Mouse (Mus musculus) heart, postnatal 0 days (tissue): ENCODE data around the gene Trak2. TPM values are rescaled to one million over a fixed set of nuclear protein-coding genes. Genes with fewer than 3 reads are reported as not detected.

ENCODE experiments used
- ATAC-seq: fragments of 200-750 bp; cut with Nextera tagmentation; 2 replicates; pipeline ENCODE4 v1.8.0; 2017; ENCODE audit warnings: low read depth, moderate number of reproducible peaks, moderate library complexity; ENCODE audit not compliant: insufficient read depth
- DNase-seq: peaks from one replicate; pipeline ENCODE4 v3.0.0-alpha.2; 2016; ENCODE audit warnings: low spot score
- H3K27ac ChIP-seq: fragments of 300-500 bp; sonication (generic); 2 replicates; pipeline ENCODE4 v1.5.1; 2014; ENCODE audit warnings: low read depth, mild to moderate bottlenecking
- H3K27me3 ChIP-seq: fragments of 300-500 bp; sonication (generic); 2 replicates; pipeline ENCODE4 v1.6.1; 2014; ENCODE audit warnings: low read length, mixed read lengths; ENCODE audit not compliant: control insufficient read depth, insufficient read depth
- H3K36me3 ChIP-seq: fragments of 300-500 bp; sonication (generic); replicated peaks from 2 replicates; pipeline ENCODE4 v1.6.1; 2014; ENCODE audit warnings: low read length, mixed read lengths; ENCODE audit not compliant: control insufficient read depth, insufficient read depth
- H3K4me1 ChIP-seq: fragments of 300-500 bp; sonication (generic); 2 replicates; pipeline ENCODE4 v1.6.1; 2014; ENCODE audit warnings: antibody characterized with exemption; ENCODE audit not compliant: control insufficient read depth, insufficient read depth
- H3K4me2 ChIP-seq: fragments of 300-500 bp; sonication (generic); 2 replicates; pipeline ENCODE4 v1.6.1; 2014; ENCODE audit warnings: low read depth, mild to moderate bottlenecking, low read length, moderate library complexity
- H3K4me3 ChIP-seq: fragments of 300-500 bp; sonication (generic); 2 replicates; pipeline ENCODE4 v1.5.1; 2014; ENCODE audit warnings: low read depth, low read length
- H3K9ac ChIP-seq: fragments of 300-500 bp; sonication (generic); replicated peaks from 2 replicates; pipeline ENCODE4 v1.6.1; 2014; ENCODE audit warnings: low read depth, low read length, mixed read lengths
- H3K9me3 ChIP-seq: fragments of 300-500 bp; sonication (generic); replicated peaks from 2 replicates; pipeline ENCODE4 v1.6.1; 2016; ENCODE audit warnings: low read length; ENCODE audit not compliant: control insufficient read depth
- CTCF ChIP-seq: IDR thresholded peaks from 2 replicates; pipeline ENCODE4 v1.5.1; 2016; ENCODE audit warnings: antibody characterized with exemption, control low read depth, low read depth
- EP300 ChIP-seq: IDR thresholded peaks from 2 replicates; pipeline ENCODE4 v1.6.1; 2016; ENCODE audit warnings: antibody characterized with exemption, low read depth
- WGBS: fragments of 180-500 bp; shearing (Covaris S2); extraction: QIAGEN DNeasy Blood & Tissue Kit; methylation state at CpG from one replicate; pipeline ENCODE4 v1.1.7; 2014; 5-methylcytosine and 5-hydroxymethylcytosine counted together
- polyA plus RNA-seq: library from polyadenylated mRNA; unstranded; fragments of >200 nt; fragmentation: Nextera tagmentation; extraction: Ambion mirVana; gene quantifications from 2 replicates; pipeline ENCODE4 v1.2.1, GENCODE M21; 2015
- total RNA-seq: library from RNA; depleted of rRNA; stranded (reverse); fragments of >200 nt; gene quantifications from 2 replicates; pipeline ENCODE4 v1.2.3, GENCODE M21; 2014; ENCODE audit warnings: low replicate concordance

Trak2 gene
- total and polyA plus RNA-seq, 2 experiments from 2014 or later, result 32.7 to 87.2 TPM

DNA sequence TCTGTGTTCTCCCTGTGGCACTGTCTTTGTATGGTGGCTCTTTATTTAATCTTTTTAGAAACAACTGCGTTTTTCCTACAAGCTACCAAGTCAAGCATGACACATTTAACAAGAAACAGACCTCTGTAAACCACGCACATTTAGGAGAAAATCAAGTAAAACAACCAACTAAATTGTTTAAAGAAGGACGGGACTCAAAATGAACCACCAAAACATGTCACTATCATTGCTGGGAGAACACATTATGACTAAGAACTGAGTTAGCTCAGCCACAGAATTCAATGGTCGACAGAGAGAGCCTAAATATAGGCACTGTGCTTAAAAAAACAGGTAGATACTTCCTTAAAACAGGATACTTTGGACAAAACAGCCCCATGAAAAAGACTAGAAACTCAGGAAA, 20.2 kb downstream of the Trak2 start:
- ATAC-seq, result no peak
- Histone ChIP-seq H3K36me3 (no peaks in the 10 kb centered on the region), H3K9ac (no peak overlapping the region), H3K4me2 (no peak overlapping the region), H3K27me3 (no peaks in the 10 kb centered on the region), H3K27ac (peak overlapping the region; percentile 89), H3K9me3 (no peaks in the 10 kb centered on the region), H3K4me3 (no peak overlapping the region), H3K4me1 (peaks cover 71% of the 10 kb centered on the region)
- WGBS, result 38% methylated on average over 4 of the region's 4 CpGs
- DNase-seq, result peak; percentile 5
- TF ChIP-seq CTCF (no peak), EP300 (no peak)

DNA sequence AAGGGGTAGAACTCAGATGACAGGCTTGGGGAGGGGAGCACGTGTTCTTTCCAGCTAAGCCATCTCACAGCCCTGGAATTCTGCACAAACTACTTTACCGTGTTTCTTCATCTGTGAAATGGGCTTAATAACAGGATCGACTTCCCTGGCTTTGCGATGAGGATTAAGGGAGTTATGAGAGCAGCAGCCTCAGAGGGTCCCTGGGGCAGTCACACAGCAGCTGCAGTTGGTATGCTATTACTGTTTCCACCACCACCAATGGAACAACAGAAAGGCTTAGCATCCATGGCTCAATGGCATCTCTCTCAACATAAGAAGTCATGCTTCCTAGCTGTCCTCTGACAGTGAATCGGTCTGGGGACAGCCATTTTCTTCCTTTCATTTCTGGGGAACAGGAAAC, 20.7 kb downstream of the Trak2 start:
- no peaks in the 10 kb centered on the region for H3K36me3 ChIP-seq
- H3K4me1 ChIP-seq, result peaks cover 67% of the 10 kb centered on the region
- no peak overlapping the region for H3K9ac ChIP-seq
- peak overlapping the region; percentile 89 for H3K27ac ChIP-seq
- ATAC-seq, result no peak
- H3K27me3 ChIP-seq, result no peaks in the 10 kb centered on the region
- 85% methylated on average over 5 of the region's 5 CpGs for WGBS
- TF ChIP-seq CTCF (no peak), EP300 (no peak)
- DNase-seq, result no peak
- no peak overlapping the region for H3K4me2 ChIP-seq
- no peak overlapping the region for H3K4me3 ChIP-seq
- H3K9me3 ChIP-seq, result no peaks in the 10 kb centered on the region

DNA sequence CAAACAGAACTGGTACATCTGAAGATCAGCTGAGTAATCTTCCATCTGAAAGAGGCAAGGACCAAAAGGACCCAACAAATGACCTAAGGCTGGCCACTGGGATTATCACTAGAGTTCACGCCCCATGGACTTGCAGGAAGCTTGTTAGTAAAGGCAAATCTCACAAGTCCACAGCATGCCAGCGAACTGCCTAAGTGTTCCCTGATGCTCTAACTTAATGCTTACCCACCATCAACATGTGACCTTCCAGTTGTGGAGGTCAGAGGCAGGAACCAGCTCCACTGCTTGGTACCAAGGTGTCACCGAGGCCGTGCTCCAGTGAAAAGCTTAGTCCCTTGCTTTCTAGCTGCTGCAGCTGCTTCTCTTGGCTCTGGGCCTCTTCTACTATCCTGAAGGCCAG, 21.4 kb downstream of the Trak2 start:
- H3K4me1 ChIP-seq, result peaks cover 64% of the 10 kb centered on the region
- TF ChIP-seq CTCF, result no peak
- TF ChIP-seq EP300, result no peak
- peak; percentile 6 for DNase-seq
- H3K9me3 ChIP-seq, result no peaks in the 10 kb centered on the region
- ATAC-seq, result no peak
- H3K4me3 ChIP-seq, result no peak overlapping the region
- peak overlapping the region; percentile 89 for H3K27ac ChIP-seq
- no peak overlapping the region for H3K9ac ChIP-seq
- 64% methylated on average over 4 of the region's 4 CpGs for WGBS
- H3K36me3 ChIP-seq, result no peaks in the 10 kb centered on the region
- H3K4me2 ChIP-seq, result 0 out of 2 replicates have a peak overlapping the region, but pooled peaks have one; percentile 5
- H3K27me3 ChIP-seq, result no peaks in the 10 kb centered on the region

DNA sequence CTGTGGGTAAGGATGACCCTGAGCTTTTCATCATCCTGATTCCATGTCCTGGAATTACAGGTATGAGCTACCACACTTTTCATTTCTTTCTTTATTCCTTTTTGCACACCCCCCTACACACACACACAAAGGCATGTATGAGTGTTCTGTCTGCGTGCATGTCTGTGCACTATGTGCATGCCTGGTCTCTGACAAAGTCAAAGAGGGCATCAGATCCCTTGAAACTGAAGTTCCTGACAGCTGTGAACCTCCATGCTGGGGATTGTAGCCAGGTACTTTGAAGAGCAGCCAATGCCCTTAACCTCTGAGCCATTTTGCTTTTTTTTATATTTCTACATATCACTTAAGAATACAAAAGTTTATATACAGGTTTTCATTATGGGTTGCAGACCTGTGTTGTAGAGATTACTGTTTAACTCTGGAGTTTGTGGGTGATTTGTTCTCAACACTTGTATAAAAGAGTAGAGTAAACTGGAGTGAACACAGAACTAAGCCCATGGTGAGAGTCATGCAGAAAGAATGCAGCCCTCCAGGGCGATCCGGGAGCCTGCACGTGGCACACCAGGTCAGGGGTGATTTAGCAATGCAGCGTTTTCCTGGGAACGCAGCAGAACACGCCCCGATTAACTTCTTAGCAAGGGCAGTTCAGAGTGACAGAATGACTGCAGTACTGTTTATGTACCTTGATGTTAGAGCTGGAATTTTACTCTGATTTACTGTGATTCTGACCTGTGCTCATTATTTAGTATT, 22.2 kb downstream of the Trak2 start:
- DNase-seq (peak; percentile 78), ATAC-seq (peak; percentile 83)
- H3K27me3 ChIP-seq, result no peaks in the 10 kb centered on the region
- peak overlapping the region; percentile 12; the same call in 1 of the 2 replicates for H3K9ac ChIP-seq
- H3K4me2 ChIP-seq, result peak overlapping the region; percentile 5; the same call in 1 of the 2 replicates
- peaks cover 3% of the 10 kb centered on the region; the same call in 1 of the 2 replicates for H3K36me3 ChIP-seq
- H3K4me1 ChIP-seq, result peaks cover 67% of the 10 kb centered on the region
- TF ChIP-seq EP300 (no peak), CTCF (no peak)
- no peak overlapping the region for H3K4me3 ChIP-seq
- H3K27ac ChIP-seq, result peak overlapping the region; percentile 89
- WGBS, result 3% methylated on average over 8 of the region's 8 CpGs
- H3K9me3 ChIP-seq, result no peaks in the 10 kb centered on the region

DNA sequence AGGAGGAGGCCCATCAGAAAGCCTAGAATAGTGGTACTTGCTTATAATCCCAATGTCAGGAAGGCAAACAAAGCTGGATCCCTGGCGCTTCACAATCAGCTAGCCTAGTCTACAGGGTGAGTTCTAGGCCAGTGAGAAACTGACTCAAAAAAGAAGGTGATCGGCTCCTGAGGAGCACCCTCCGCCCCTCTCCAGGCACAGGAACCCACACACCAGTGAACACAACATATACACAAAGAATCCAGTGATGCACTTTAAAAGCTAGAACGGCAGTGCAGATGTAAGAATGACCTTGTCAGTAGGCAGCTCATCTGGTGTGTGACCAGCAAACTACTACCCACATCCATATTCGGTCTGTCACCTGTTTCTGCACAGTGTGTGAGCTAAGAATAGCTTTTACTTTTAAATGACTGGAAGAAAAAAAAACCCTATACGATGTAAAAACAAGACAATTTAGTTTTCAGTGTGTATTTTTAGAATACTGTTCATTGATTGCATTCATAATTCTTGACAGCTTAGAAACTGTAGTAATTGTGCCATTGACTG, 23.6 kb downstream of the Trak2 start:
- H3K4me3 ChIP-seq, result no peak overlapping the region
- DNase-seq, result peak; percentile 22
- no peak for ATAC-seq
- WGBS, result 58% methylated on average over 6 of the region's 6 CpGs
- peaks cover 61% of the 10 kb centered on the region for H3K4me1 ChIP-seq
- peak overlapping the region; percentile 89 for H3K27ac ChIP-seq
- H3K4me2 ChIP-seq, result no peak overlapping the region
- H3K9me3 ChIP-seq, result no peaks in the 10 kb centered on the region
- H3K27me3 ChIP-seq, result no peaks in the 10 kb centered on the region
- H3K9ac ChIP-seq, result no peak overlapping the region
- TF ChIP-seq EP300 (no peak), CTCF (no peak)
- peaks cover 16% of the 10 kb centered on the region for H3K36me3 ChIP-seq
